Comparison of ENCODE assay signal across 18 mouse cellular contexts in genomic region chr15:23562181-23562580, GRCm38 (mm10).
DNase-seq lines count a peak whose midpoint lies in the region; ATAC-seq and TF ChIP-seq lines count a peak whose summit lies in the region.
"Had no signal": no experiment of that assay in that cellular context is flagged by ENCODE, and none has a peak within 500 bp of the region (broad histone marks: within the 10 kb centered on the region; RNA-seq: fewer than 3 reads in every experiment).

No protein-coding gene starts in this region.

- no peaks in the 10 kb centered on the region for H3K4me1 ChIP-seq in lung, embryonic 14.5 days (ENCODE audit: insufficient read depth)
- no peaks in the 10 kb centered on the region for H3K4me1 ChIP-seq in lung, adult 2 months (ENCODE audit: control insufficient read depth, insufficient read depth, low read length)
- H3K4me1 ChIP-seq: hindbrain, embryonic 10.5 days; lung, embryonic 15.5 days had no signal

- peak; percentile 27 to 43 for DNase-seq in cerebellum, adult 18-20 months
- no peak for DNase-seq in cerebellum, adult 11 months
- DNase-seq in lung, embryonic 14.5 days: peak; percentile 35
- DNase-seq in lung, adult 2 months: no peak
- peak; percentile 86 for DNase-seq in Muller cell, postnatal 12 days (ENCODE audit: inconsistent ontology term)
- DNase-seq in cerebellum, postnatal 10 days: peak; percentile 83 to 85
- DNase-seq in spleen, postnatal 14 days (ENCODE audit: low spot score in 2 of 2): no peak
- DNase-seq: embryo, embryonic 11 days; kidney, adult 2 months; kidney, postnatal 14 days; retina, postnatal 1 day; thymus, adult 2 months had no signal

- H3K9ac ChIP-seq in lung, embryonic 14.5 days: no peak overlapping the region
- H3K9ac ChIP-seq: lung, embryonic 15.5 days had no signal

- TF ChIP-seq CTCF in lung, embryonic 14.5 days (IDR thresholded peaks at IDR 0.05; ENCODE audit: low read depth): no peak
- TF ChIP-seq CTCF in lung, adult 2 months (IDR thresholded peaks at IDR 0.05; ENCODE audit: insufficient read depth, low read length): no peak

- H3K27me3 ChIP-seq in lung, embryonic 14.5 days (ENCODE audit: insufficient read depth, low read length): no peaks in the 10 kb centered on the region
- H3K27me3 ChIP-seq: CH12.LX; lung, embryonic 15.5 days had no signal

- no peak overlapping the region for H3K4me3 ChIP-seq in lung, embryonic 14.5 days (ENCODE audit: low read depth, low read length)
- H3K4me3 ChIP-seq in lung, adult 2 months (replicated peaks; ENCODE audit: extremely low read depth, low read depth, low read length): no peak overlapping the region
- H3K4me3 ChIP-seq: hindbrain, embryonic 10.5 days; left cerebral cortex, adult 2 months; lung, embryonic 15.5 days had no signal

- WGBS in lung, embryonic 14.5 days: 74% methylated on average over 2 of the region's 2 CpGs
- WGBS in lung, adult 2 months: 78% methylated on average over 2 of the region's 2 CpGs

- ATAC-seq in lung, embryonic 14.5 days (ENCODE audit: insufficient read depth): no peak; the same call in 1 of the 2 replicates
- ATAC-seq in erythroblast, adult 5-6 weeks (replicated peaks; ENCODE audit: low FRiP score, poor library complexity, severe bottlenecking): no peak

- H3K4me2 ChIP-seq in lung, embryonic 14.5 days: no peak overlapping the region
- H3K4me2 ChIP-seq: liver, embryonic 11.5 days; lung, embryonic 15.5 days had no signal

- no peaks in the 10 kb centered on the region for H3K9me3 ChIP-seq in lung, embryonic 14.5 days (ENCODE audit: low read depth, low read length)
- H3K9me3 ChIP-seq: hindbrain, embryonic 10.5 days; lung, embryonic 15.5 days had no signal

- H3K36me3 ChIP-seq in lung, embryonic 14.5 days (ENCODE audit: insufficient read depth): no peaks in the 10 kb centered on the region
- H3K36me3 ChIP-seq: hindbrain, embryonic 10.5 days; lung, embryonic 15.5 days had no signal

- no peak for TF ChIP-seq POLR2A in lung, adult 2 months (IDR thresholded peaks at IDR 0.05; ENCODE audit: borderline replicate concordance, extremely low read depth, low read depth, low read length)

- H3K27ac ChIP-seq in lung, embryonic 14.5 days (ENCODE audit: low read depth): no peak overlapping the region
- H3K27ac ChIP-seq: hindbrain, embryonic 10.5 days; left cerebral cortex, adult 2 months; lung, embryonic 15.5 days had no signal

Comparison
In these comparisons a context has a peak if more than half of its experiments do, and no peak if none do; other contexts are left out.
1. DNase-seq: peak in cerebellum, adult 18-20 months (2 of 2), lung, embryonic 14.5 days (single experiment), Muller cell, postnatal 12 days (single experiment) and cerebellum, postnatal 10 days (2 of 2); none in cerebellum, adult 11 months (single experiment), lung, adult 2 months (single experiment) and spleen, postnatal 14 days (0 of 2).